Mouse (Mus musculus): ENCODE measurements around the gene Il4ra. TPM values are rescaled to one million over a fixed set of nuclear protein-coding genes. Genes with fewer than 3 reads are reported as not detected.

Gene Il4ra
- polyA plus RNA-seq, 1 experiment from 2014 or later, result 9.5 TPM

DNA sequence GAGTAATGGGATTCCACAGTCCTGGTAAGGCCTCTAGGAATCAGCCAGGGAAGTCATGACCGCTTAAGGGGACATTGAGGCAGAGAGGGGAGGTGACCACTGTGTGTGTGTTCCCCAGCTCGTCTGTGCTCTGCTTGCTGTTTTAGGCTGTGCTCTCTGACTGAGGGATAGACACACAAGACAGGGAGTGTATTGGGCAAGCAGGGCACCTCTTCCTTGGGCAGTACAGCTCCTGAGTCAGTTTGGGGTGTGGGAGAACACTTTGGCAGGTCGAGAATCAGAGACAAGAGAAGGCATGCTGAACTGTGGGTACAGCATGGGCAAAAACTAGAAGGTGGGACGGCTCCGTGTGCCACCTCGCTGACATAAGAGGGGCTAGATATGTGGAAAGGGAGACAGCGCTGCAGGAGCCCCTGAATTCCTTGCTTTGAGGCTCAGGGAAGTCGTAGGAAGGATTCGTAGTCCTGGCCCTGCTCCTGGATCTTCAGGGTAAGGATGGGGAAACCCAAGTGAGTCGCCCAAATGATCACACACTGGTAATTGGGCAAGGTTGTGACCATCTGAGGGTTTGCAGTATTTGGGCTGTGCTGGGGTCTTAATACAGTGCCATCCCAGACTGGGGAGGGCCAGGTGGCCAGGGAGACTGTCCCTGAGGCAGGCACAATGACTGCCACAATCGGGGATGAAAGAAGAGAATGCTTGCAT, 1.1 kb downstream of the Il4ra start:
- H3K27ac ChIP-seq, result no peak overlapping the region
- peaks cover 18% of the 10 kb centered on the region; the same call in 1 of the 2 replicates for H3K4me1 ChIP-seq
- no peak for ATAC-seq (ENCODE audit: insufficient read depth, low FRiP score, low read depth)
- H3K36me3 ChIP-seq, result no peaks in the 10 kb centered on the region
- no peak overlapping the region for H3K9ac ChIP-seq
- no peaks in the 10 kb centered on the region for H3K27me3 ChIP-seq (replicated peaks)
- peak overlapping the region; percentile 76 for H3K4me2 ChIP-seq
- peak overlapping the region; percentile 58 for H3K4me3 ChIP-seq (replicated peaks)
- 70% methylated on average over 11 of the region's 11 CpGs for WGBS
- no peaks in the 10 kb centered on the region for H3K9me3 ChIP-seq

DNA sequence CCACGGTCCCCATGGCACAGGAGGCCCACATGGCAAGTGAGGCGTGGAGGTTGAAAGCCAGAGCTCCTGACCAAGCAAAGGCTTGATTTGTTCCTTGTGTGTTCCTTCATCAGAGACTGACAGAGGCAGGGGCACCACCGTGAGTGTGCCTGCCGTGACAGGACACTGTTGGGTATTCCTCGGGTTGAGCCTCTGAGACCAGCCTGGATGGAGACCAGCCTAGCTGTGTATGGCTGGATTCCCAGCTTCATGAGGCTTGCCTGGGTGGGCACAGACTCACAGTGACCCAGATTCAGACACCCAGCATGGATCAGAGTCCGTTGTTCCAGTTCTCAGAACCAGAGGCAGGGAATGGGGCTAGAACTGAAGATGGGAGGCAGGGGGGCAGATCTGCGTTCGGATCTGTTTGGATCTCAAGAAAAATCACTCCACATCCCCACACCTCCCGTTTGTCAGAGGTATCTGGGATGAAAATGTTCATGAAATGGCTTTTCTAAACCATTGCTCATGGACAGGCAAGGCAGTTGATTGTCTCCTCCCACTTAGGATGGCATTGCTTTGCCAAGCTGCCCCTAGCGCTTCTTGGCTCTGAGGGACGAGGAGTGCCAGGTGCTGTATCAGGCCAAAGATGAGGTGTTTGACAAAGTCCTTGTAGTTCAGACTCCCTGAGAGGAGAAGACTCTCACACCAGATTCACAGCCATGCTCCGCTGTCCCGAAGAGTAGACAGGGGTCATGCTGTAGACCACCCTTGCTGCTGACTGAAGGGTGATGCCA, 1.9 kb downstream of the Il4ra start:
- H3K9me3 ChIP-seq, result no peaks in the 10 kb centered on the region
- H3K9ac ChIP-seq, result no peak overlapping the region
- no peaks in the 10 kb centered on the region for H3K36me3 ChIP-seq
- H3K4me2 ChIP-seq, result peak overlapping the region; percentile 76
- WGBS, result 85% methylated on average over 13 of the region's 13 CpGs
- ATAC-seq (ENCODE audit: insufficient read depth, low FRiP score, low read depth), result no peak
- peak overlapping the region; percentile 58 for H3K4me3 ChIP-seq (replicated peaks)
- H3K27me3 ChIP-seq (replicated peaks), result no peaks in the 10 kb centered on the region
- no peak overlapping the region for H3K27ac ChIP-seq
- H3K4me1 ChIP-seq, result peaks cover 19% of the 10 kb centered on the region; the same call in 1 of the 2 replicates

DNA sequence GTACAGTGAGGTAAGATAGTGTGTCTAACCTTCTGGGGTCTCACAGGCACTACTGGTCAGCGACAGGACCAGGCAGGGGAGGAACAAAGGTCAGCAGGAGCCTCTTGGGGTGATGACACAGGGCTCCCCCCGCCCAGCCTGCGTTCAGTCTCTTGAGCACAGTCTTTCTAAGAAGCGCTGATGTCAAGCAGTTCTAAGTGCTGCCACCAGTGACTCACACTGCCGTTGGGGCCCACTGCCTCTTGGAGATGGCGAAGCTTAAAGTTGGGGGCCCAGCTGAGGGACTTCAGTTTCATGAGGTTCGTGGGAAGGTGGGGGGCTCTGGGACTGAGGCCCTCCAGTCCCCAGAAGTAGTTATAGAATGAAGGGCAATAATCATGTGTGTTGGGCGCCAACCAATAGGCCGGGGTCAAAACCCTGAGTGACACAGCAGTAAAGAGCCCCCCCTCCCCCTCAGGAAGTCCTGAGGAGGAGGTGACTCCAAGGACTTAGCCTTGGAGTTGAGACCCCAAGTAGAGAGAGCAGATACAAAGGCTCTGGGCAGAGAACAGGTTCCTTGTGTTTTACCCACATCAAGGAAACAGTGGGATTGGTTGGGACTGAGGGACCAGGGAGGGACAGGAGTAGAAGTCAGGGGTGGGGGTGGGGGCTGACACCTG, 2.7 kb downstream of the Il4ra start:
- Histone ChIP-seq H3K27me3 (replicated peaks) (no peaks in the 10 kb centered on the region), H3K4me3 (replicated peaks) (no peak overlapping the region), H3K4me1 (peaks cover 24% of the 10 kb centered on the region; the same call in 1 of the 2 replicates), H3K4me2 (no peak overlapping the region), H3K9ac (no peak overlapping the region), H3K9me3 (no peaks in the 10 kb centered on the region), H3K36me3 (no peaks in the 10 kb centered on the region), H3K27ac (no peak overlapping the region)
- no peak for ATAC-seq (ENCODE audit: insufficient read depth, low FRiP score, low read depth)
- 80% methylated on average over 9 of the region's 9 CpGs for WGBS

DNA sequence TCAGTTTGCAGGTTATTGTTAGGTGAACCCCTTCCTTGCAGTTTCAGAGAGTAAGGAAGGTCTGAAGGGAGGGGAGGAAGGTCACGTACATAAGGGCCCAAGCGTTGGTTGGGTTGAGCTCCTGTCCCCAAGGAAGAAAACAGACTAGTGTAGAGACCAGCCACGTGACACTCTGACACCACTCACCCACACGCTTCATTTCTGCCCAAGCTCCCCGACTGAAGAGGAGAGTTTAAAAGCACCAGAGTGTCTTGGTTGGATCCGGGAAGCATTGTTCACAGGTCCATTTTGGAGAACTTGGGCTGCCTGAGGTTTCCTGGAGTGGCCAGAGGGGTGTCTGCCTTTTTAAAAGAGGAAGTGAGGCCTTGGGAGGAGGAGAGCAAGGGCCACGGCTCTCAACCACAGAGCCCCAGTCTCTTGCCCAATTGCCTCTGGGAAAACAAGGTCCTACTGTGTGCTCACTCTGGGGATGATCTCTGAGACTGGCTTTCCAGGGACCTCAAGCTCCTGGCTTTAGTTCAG, 3.5 kb downstream of the Il4ra start:
- Histone ChIP-seq H3K36me3 (no peaks in the 10 kb centered on the region), H3K9me3 (no peaks in the 10 kb centered on the region), H3K4me2 (no peak overlapping the region), H3K27ac (no peak overlapping the region), H3K27me3 (replicated peaks) (no peaks in the 10 kb centered on the region), H3K4me1 (peaks cover 32% of the 10 kb centered on the region; the same call in 1 of the 2 replicates), H3K4me3 (replicated peaks) (no peak overlapping the region), H3K9ac (no peak overlapping the region)
- WGBS, result 70% methylated on average over 7 of the region's 7 CpGs
- no peak for ATAC-seq (ENCODE audit: insufficient read depth, low FRiP score, low read depth)

DNA sequence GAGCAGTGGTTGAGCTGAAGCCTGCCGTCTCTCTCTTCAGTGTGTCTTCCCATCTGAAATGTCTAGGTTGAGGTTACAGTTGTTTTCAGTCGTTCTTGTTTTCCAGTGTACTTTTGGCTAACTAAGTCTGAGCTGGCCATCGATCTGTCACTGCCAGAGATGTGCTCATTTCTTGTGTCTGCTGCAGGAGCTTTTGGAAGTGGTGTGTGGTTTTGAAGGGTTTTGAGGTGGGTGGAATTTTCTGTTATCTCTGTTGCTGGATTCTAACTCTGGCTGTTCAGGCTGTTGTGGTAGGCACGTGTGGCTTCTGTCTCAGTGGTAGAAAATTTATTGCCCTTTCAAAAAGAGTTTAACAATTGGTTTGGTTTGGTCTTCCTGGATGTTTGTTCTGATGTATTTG, 4.2 kb downstream of the Il4ra start:
- no peak overlapping the region for H3K9ac ChIP-seq
- no peak for ATAC-seq (ENCODE audit: insufficient read depth, low FRiP score, low read depth)
- H3K27ac ChIP-seq, result no peak overlapping the region
- no peak overlapping the region for H3K4me2 ChIP-seq
- no peaks in the 10 kb centered on the region for H3K27me3 ChIP-seq (replicated peaks)
- H3K4me3 ChIP-seq (replicated peaks), result no peak overlapping the region
- no peaks in the 10 kb centered on the region for H3K9me3 ChIP-seq
- peaks cover 38% of the 10 kb centered on the region for H3K4me1 ChIP-seq
- 59% methylated on average over 4 of the region's 4 CpGs for WGBS
- H3K36me3 ChIP-seq, result no peaks in the 10 kb centered on the region

DNA sequence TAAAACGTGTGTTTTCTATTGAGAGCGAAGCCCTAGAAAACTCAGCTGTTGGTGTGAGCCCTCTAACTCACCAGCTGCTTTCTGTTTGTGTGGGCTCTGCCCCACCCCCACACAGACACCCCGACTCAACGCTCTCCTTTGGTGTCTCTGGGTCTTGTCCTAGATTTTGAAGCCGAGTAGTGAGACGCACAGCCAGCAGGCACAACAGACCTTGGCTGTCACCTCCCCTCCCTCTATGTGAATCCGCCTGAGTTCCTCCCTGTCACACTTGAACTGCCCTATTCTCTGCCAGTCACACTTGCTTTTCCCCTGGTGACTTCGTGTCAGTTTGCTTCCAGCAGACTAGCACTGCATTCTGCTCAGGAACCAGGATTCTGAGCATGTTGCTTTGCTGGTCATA, 4.9 kb downstream of the Il4ra start:
- no peaks in the 10 kb centered on the region for H3K36me3 ChIP-seq
- 62% methylated on average over 8 of the region's 8 CpGs for WGBS
- no peak overlapping the region for H3K4me3 ChIP-seq (replicated peaks)
- no peak overlapping the region for H3K9ac ChIP-seq
- no peaks in the 10 kb centered on the region for H3K9me3 ChIP-seq
- H3K27me3 ChIP-seq (replicated peaks), result no peaks in the 10 kb centered on the region
- no peak overlapping the region for H3K4me2 ChIP-seq
- no peak overlapping the region for H3K27ac ChIP-seq
- ATAC-seq (ENCODE audit: insufficient read depth, low FRiP score, low read depth), result no peak
- H3K4me1 ChIP-seq, result peaks cover 38% of the 10 kb centered on the region

DNA sequence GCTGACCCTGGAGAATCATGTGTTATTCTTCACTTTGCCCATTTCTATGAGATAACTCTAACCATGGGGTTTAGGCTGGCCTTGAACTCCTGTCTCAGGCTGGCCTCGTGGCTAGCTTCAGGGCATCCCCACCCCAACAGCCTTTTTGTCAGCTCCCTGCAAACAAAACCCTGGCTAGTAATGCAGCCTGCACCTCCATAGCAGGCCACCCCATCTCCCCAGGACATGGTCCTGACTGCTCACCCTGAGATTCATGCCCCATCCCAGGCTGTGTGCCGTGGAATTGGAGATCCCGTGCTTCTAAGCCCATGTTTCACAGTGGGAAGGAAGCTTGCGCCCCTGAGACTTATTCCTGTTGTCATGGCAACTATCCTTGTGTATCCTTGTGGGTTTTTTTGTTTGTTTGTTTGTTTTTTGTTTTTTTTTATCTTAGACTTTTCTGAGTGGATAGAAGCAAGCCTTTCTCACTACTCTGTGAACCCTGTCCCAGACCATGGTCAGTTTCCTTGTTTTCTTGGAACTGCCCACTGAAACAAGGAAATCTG, 6.6 kb downstream of the Il4ra start:
- Histone ChIP-seq H3K36me3 (no peaks in the 10 kb centered on the region), H3K9ac (no peak overlapping the region), H3K4me2 (no peak overlapping the region), H3K9me3 (no peaks in the 10 kb centered on the region), H3K4me3 (replicated peaks) (no peak overlapping the region), H3K4me1 (peaks cover 34% of the 10 kb centered on the region), H3K27me3 (replicated peaks) (no peaks in the 10 kb centered on the region), H3K27ac (no peak overlapping the region)
- ATAC-seq (ENCODE audit: insufficient read depth, low FRiP score, low read depth), result no peak
- 70% methylated on average over 4 of the region's 4 CpGs for WGBS

DNA sequence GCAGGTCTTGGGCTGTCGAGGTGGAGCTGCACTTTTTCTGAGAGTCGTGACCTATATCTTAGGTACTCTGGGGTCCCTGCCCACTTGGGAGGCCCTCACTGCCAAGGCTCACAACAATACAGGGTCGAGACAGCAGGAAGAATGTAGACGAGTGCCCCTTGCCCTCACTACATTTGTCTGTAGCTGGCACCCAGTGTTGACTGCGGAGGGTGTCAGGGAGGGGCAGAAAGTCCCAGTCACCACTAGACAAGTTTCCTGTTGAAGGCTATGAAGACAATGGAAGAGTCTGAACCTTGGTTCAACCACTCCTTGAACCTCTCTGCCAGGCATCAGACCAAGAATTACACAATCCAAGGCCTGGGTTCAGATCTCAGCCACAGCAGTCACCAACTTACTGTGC, 7.1 kb downstream of the Il4ra start:
- H3K4me1 ChIP-seq, result peaks cover 34% of the 10 kb centered on the region
- H3K27me3 ChIP-seq (replicated peaks), result no peaks in the 10 kb centered on the region
- no peak overlapping the region for H3K9ac ChIP-seq
- no peak for ATAC-seq (ENCODE audit: insufficient read depth, low FRiP score, low read depth)
- H3K27ac ChIP-seq, result peak overlapping the region; percentile 21; the same call in 1 of the 2 replicates
- H3K4me3 ChIP-seq (replicated peaks), result no peak overlapping the region
- no peaks in the 10 kb centered on the region for H3K9me3 ChIP-seq
- H3K36me3 ChIP-seq, result no peaks in the 10 kb centered on the region
- WGBS, result 59% methylated on average over 5 of the region's 5 CpGs
- H3K4me2 ChIP-seq, result no peak overlapping the region

DNA sequence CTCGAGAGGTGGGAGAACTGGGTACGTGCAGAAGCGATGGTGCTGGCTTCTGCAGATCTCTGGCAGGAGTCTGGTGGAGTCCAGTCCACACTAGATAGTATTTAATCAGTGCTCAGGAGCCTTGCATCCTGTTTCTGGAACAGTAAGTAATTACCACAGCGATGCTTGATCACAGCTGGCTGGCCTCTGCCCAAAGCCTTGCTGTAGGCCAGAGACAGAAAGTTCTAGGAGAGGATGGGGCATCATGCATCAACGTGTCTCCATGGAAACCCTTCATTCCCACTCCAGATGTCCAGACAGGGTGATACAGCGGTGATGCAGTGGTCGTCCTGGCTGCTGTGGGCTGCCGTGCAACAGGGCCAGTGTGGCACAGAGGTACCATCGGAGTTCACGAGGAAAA, 7.6 kb downstream of the Il4ra start:
- Histone ChIP-seq H3K4me2 (no peak overlapping the region), H3K4me3 (replicated peaks) (no peak overlapping the region), H3K9me3 (no peaks in the 10 kb centered on the region), H3K27ac (peak overlapping the region; percentile 21; the same call in 1 of the 2 replicates), H3K4me1 (peaks cover 34% of the 10 kb centered on the region), H3K36me3 (no peaks in the 10 kb centered on the region), H3K9ac (no peak overlapping the region), H3K27me3 (replicated peaks) (no peaks in the 10 kb centered on the region)
- no peak for ATAC-seq (ENCODE audit: insufficient read depth, low FRiP score, low read depth)
- WGBS, result 80% methylated on average over 10 of the region's 10 CpGs

DNA sequence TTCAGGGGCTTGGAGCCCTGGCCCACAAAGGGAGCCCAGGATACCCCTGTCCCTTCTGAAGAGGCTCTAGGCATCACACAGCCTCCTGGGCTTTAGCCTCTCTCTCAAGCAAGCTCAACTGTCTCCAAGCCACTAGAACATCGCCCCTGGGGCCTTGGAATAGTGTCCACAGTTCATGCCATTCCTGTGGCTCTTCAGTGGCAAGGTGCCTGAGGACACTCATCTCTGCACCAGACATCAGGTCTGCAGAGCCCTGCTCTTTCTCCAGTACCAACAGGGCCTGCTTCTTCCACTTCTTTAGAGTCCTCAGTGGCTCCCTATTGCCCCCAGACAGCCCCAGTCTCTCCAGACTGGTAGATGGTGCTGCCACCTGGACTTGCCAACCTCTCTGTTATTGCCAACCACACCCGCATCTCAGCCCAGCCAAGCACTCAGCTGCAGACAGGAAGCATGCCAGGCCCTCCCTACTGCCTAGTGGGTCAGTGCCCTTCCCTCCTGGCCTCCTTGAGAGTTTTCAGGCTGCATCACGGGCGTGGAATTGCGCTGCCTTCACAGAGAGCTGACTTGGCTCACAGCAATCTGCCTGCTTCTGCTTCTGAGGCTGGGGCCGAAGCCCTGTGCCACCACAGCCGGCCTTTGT, 8.3 kb downstream of the Il4ra start:
- Histone ChIP-seq H3K4me2 (no peak overlapping the region), H3K4me1 (peaks cover 34% of the 10 kb centered on the region), H3K9me3 (no peaks in the 10 kb centered on the region), H3K4me3 (replicated peaks) (no peak overlapping the region), H3K27ac (peak overlapping the region; percentile 13; the same call in 1 of the 2 replicates), H3K27me3 (replicated peaks) (no peaks in the 10 kb centered on the region), H3K9ac (no peak overlapping the region), H3K36me3 (no peaks in the 10 kb centered on the region)
- 76% methylated on average over 7 of the region's 7 CpGs for WGBS
- ATAC-seq (ENCODE audit: insufficient read depth, low FRiP score, low read depth), result no peak

DNA sequence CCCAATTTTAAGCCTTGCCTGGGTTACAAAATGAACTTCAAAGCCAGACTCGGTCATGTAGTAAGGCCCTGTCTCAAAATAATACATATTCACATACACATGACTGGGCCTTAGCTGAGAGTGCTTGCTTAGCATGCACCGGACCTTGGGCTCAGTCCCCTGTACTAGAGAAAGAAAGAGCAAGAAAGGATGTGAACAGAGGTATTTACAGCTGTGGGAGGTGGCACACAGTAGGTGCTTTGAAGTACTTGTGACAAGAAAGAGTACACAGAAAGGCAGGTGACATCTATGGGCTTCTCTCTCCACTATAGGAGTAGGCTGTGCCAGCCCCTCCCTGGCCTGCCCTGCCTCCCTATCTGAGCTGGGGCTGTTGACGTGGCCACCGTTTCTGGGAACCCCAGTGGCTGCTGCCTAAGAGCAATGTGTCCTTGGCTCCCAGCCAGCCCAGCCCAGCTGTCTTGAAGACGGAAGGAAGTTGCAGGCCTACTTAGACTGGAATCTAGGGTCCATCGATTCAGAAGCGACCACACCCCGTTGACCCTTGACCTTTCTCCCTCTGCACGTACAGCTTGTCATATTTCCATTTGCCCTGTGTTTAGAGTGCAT, 9.3 kb downstream of the Il4ra start:
- peak; percentile 80 for ATAC-seq (ENCODE audit: insufficient read depth, low FRiP score, low read depth)

More for the DNA sequence above, 9.3 kb downstream of the Il4ra start:
- no peaks in the 10 kb centered on the region for H3K9me3 ChIP-seq
- no peak overlapping the region for H3K4me2 ChIP-seq
- peaks cover 34% of the 10 kb centered on the region for H3K4me1 ChIP-seq
- WGBS, result 28% methylated on average over 9 of the region's 9 CpGs
- H3K27me3 ChIP-seq (replicated peaks), result no peaks in the 10 kb centered on the region
- no peaks in the 10 kb centered on the region for H3K36me3 ChIP-seq
- H3K4me3 ChIP-seq (replicated peaks), result no peak overlapping the region
- H3K9ac ChIP-seq, result no peak overlapping the region
- H3K27ac ChIP-seq, result peak overlapping the region; percentile 13; the same call in 1 of the 2 replicates
